Mouse (Mus musculus) thymus, adult 2 months (tissue): ENCODE measurements around the gene Zxdc. TPM values are rescaled to one million over a fixed set of nuclear protein-coding genes. Genes with fewer than 3 reads are reported as not detected.

Experiments
- DNase-seq: peaks from one replicate; pipeline ENCODE4 v3.0.0; 2021
- H3K27ac ChIP-seq: fragments of 200-500 bp; 2 replicates; pipeline ENCODE4 v1.5.1; 2012; ENCODE audit warnings: low read length, control low read depth; ENCODE audit not compliant: control insufficient read depth, insufficient read depth
- H3K27me3 ChIP-seq: fragments of 200-500 bp; 2 replicates; pipeline ENCODE4 v1.6.1; 2012; ENCODE audit warnings: mild to moderate bottlenecking, low read length, moderate library complexity, mixed read lengths; ENCODE audit not compliant: control insufficient read depth, insufficient read depth
- H3K36me3 ChIP-seq: fragments of 200-500 bp; 2 replicates; pipeline ENCODE4 v1.6.1; 2012; ENCODE audit warnings: mild to moderate bottlenecking, low read length, moderate library complexity; ENCODE audit not compliant: control insufficient read depth, insufficient read depth
- H3K4me1 ChIP-seq: fragments of 200-500 bp; replicated peaks from 2 replicates; pipeline ENCODE4 v1.6.1; 2012; ENCODE audit warnings: low read length; ENCODE audit not compliant: control insufficient read depth, insufficient read depth
- H3K4me3 ChIP-seq: fragments of 200-500 bp; 2 replicates; pipeline ENCODE4 v1.5.1; 2012; ENCODE audit warnings: mild to moderate bottlenecking, low read length, control low read depth, moderate library complexity; ENCODE audit not compliant: control insufficient read depth, insufficient read depth
- CTCF ChIP-seq: fragments of 200-500 bp; IDR thresholded peaks from 2 replicates; pipeline ENCODE4 v1.5.1; 2012; ENCODE audit warnings: mild to moderate bottlenecking, control low read depth, low read length, moderate library complexity, borderline replicate concordance; ENCODE audit not compliant: control insufficient read depth, poor library complexity, insufficient read depth; ENCODE audit errors: extremely low read depth
- POLR2A ChIP-seq: fragments of 200-500 bp; IDR thresholded peaks from 2 replicates; pipeline ENCODE4 v1.6.1; 2012; ENCODE audit warnings: mild to moderate bottlenecking, low read length, control low read depth, moderate library complexity; ENCODE audit not compliant: control insufficient read depth, poor library complexity, insufficient read depth; ENCODE audit errors: extremely low read depth
- WGBS: fragments of 180-500 bp; shearing (Covaris S2); methylation state at CpG from one replicate; pipeline ENCODE4 v1.1.7; 2018; 5-methylcytosine and 5-hydroxymethylcytosine counted together
- polyA plus RNA-seq: library from polyadenylated mRNA; depleted of rRNA; stranded (reverse); fragments of >200 nt; gene quantifications from 2 replicates; pipeline ENCODE4 v1.2.3, GENCODE M21; 2012

Gene Zxdc
- polyA plus RNA-seq, 1 experiment: 42.9 TPM

DNA sequence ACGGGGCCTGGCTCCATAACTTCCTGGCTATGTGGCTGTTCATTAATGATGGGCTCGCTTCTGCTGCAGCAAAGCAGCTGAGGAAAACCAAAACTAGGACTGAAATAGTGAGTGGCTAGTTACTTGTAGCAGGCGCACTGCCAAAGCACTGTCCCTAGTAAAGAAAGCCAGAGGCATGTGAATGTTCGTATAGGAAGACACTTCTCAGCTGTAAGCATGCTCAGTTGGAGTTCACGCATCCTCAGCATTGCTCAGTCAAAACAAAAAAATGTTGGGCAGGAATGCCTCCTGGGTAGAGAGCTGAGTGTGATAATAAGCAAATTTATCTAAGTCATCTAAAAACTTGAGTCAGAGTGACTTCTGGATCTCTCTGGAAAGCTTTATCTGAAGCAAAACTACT is 11.2 kb upstream of the Zxdc start:
- Histone ChIP-seq H3K27ac (no peak overlapping the region), H3K4me3 (no peak overlapping the region), H3K4me1 (no peaks in the 10 kb centered on the region), H3K27me3 (no peaks in the 10 kb centered on the region), H3K36me3 (no peaks in the 10 kb centered on the region)
- 70% methylated on average over 5 of the region's 5 CpGs for WGBS
- TF ChIP-seq POLR2A: no peak
- no peak for TF ChIP-seq CTCF
- DNase-seq: no peak

GRCm38 (mm10) chr6:90359445-90359844 is 9.8 kb upstream of the Zxdc start:
- Histone ChIP-seq H3K27me3 (no peaks in the 10 kb centered on the region), H3K27ac (no peak overlapping the region), H3K4me3 (no peak overlapping the region), H3K4me1 (no peaks in the 10 kb centered on the region), H3K36me3 (no peaks in the 10 kb centered on the region)
- no peak for DNase-seq
- WGBS: 81% methylated on average over 2 of the region's 2 CpGs
- no peak for TF ChIP-seq POLR2A
- TF ChIP-seq CTCF: no peak

- H3K4me3 ChIP-seq: no peak overlapping the region
- H3K4me1 ChIP-seq: no peaks in the 10 kb centered on the region
- H3K36me3 ChIP-seq: no peaks in the 10 kb centered on the region
- no peak overlapping the region for H3K27ac ChIP-seq
- TF ChIP-seq CTCF (no peak), POLR2A (no peak)
- DNase-seq: no peak
- 68% methylated on average over 7 of the region's 7 CpGs for WGBS
- H3K27me3 ChIP-seq: no peaks in the 10 kb centered on the region
Measured at GRCm38 (mm10) chr6:90360024-90360781, 9.1 kb upstream of the Zxdc start.

- Histone ChIP-seq H3K4me3 (no peak overlapping the region), H3K4me1 (no peaks in the 10 kb centered on the region), H3K27ac (no peak overlapping the region), H3K36me3 (no peaks in the 10 kb centered on the region), H3K27me3 (no peaks in the 10 kb centered on the region)
- DNase-seq: no peak
- TF ChIP-seq CTCF (no peak), POLR2A (no peak)
- 91% methylated on average over 6 of the region's 6 CpGs for WGBS
Measured at GRCm38 (mm10) chr6:90360922-90361614, 8.2 kb upstream of the Zxdc start.

DNA sequence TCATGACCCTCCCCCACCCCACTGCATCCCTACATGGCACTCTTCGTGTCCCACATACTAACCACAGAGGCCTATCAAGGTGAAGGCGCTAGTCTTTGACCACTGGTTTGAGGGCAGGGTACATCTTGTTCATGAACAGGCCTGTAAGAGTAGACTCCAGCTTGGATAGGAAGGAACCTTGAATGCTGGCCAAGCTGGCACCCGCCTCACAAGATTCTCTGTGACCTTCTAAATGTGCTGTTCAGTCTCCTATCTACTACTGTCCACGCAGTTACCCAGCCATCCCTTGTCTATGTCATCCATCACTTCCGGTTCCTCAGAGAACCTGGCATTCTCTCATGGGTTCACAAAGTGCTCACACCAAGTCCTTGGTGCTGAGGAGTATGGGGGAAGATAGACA is 6.0 kb upstream of the Zxdc start:
- WGBS: 92% methylated on average over 5 of the region's 5 CpGs
- no peak for DNase-seq

DNA sequence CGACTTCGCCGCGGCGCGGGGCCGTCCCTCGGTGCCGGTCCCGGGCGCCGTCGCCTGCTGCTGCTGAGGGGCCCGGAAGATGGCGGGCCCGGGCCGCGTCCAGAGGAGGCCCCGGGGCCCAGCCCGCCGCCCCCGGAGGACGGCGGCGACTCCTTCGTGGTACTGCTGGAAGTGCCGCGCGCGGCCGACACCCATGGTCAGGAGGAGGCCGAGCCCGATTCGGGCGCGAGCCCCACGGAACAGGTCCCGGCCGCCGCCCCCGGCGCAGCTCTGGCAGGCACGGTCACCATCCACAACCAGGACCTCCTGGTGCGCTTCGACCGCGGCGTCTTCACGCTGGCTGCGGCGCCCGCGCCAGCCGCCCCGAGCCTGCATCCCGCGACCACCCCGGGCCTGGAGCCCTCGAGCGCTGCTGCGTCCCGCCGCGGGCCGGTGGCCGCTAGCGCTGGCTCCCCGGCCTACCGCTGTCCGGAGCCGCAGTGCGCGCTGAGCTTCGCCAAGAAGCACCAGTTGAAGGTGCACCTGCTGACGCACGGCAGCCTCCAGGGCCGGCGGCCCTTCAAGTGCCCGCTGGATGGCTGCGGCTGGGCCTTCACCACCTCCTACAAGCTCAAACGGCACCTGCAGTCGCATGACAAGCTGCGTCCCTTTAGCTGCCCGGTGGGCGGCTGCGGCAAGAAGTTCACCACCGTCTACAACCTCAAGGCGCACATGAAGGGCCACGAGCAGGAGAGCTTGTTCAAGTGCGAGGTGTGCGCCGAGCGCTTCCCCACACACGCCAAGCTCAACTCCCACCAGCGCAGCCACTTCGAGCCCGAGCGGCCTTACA is 647 bp downstream of the Zxdc start:
- peak; percentile 37 for DNase-seq
- under 1% methylated on average over 94 of the region's 98 CpGs for WGBS
- no peaks in the 10 kb centered on the region for H3K27me3 ChIP-seq

More for the DNA sequence above, 6.0 kb upstream of the Zxdc start:
- no peak overlapping the region for H3K27ac ChIP-seq
- TF ChIP-seq POLR2A: no peak
- TF ChIP-seq CTCF: no peak
- H3K36me3 ChIP-seq: no peaks in the 10 kb centered on the region
- no peaks in the 10 kb centered on the region for H3K27me3 ChIP-seq
- no peaks in the 10 kb centered on the region for H3K4me1 ChIP-seq
- no peak overlapping the region for H3K4me3 ChIP-seq

More for the DNA sequence above, 647 bp downstream of the Zxdc start:
- TF ChIP-seq CTCF (no peak), POLR2A (no peak)
- peaks cover 12% of the 10 kb centered on the region for H3K4me1 ChIP-seq
- H3K36me3 ChIP-seq: peaks cover 16% of the 10 kb centered on the region
- peak overlapping the region; percentile 95 for H3K4me3 ChIP-seq
- no peak overlapping the region for H3K27ac ChIP-seq
